Mouse (Mus musculus): ENCODE results near the gene Slx4ip. TPM values are rescaled to one million over a fixed set of nuclear protein-coding genes. Genes with fewer than 3 reads are reported as not detected.

The Slx4ip gene
- polyA plus RNA-seq, 1 experiment from 2014 or later = 12.1 TPM

- Histone ChIP-seq H3K9ac (replicated peaks) (no peak overlapping the region), H3K27me3 (replicated peaks) (no peaks in the 10 kb centered on the region), H3K36me3 (peaks cover 17% of the 10 kb centered on the region), H3K4me3 (replicated peaks) (no peak overlapping the region), H3K4me2 (no peak overlapping the region), H3K27ac (replicated peaks) (no peak overlapping the region; the same call in 1 of the 2 replicates), H3K9me3 (replicated peaks) (no peaks in the 10 kb centered on the region), H3K4me1 (peaks cover 11% of the 10 kb centered on the region)
- WGBS = 11% methylated on average over 10 of the region's 10 CpGs
- ATAC-seq (ENCODE audit: low FRiP score) = peak; percentile 70
Measured at GRCm38 (mm10) chr2:137092523-137093297, 201.7 kb downstream of the Slx4ip start.

GRCm38 (mm10) chr2:137093298-137093630, 202.2 kb downstream of the Slx4ip start:
- Histone ChIP-seq H3K4me3 (replicated peaks) (no peak overlapping the region), H3K36me3 (peaks cover 17% of the 10 kb centered on the region), H3K9ac (replicated peaks) (no peak overlapping the region), H3K27me3 (replicated peaks) (peaks cover under 1% of the 10 kb centered on the region; the same call in 1 of the 2 replicates), H3K27ac (replicated peaks) (no peak overlapping the region; the same call in 1 of the 2 replicates), H3K4me2 (no peak overlapping the region), H3K9me3 (replicated peaks) (no peaks in the 10 kb centered on the region), H3K4me1 (peaks cover 11% of the 10 kb centered on the region)
- no peak for ATAC-seq (ENCODE audit: low FRiP score)
- 41% methylated on average over 7 of the region's 7 CpGs for WGBS

DNA sequence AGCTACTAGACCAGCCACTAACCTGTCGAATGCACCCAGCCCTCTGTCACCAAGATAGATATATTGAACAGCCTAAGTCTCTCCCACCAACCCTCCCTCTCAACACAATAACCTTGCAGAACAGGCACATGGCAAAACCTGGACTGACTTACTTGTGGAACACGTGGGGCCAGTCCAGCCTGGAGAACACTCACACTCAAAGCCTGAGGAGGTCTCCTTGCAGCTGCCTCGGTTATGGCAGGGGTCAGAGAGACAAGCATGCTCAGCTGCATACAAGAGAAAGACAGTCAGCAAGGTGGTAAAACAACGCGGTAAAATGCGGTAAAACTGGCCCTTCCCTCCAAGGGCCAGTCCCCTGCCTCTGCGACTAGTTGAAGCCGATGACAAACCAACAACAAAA, 203.3 kb downstream of the Slx4ip start:
- Histone ChIP-seq H3K4me1 (peaks cover 16% of the 10 kb centered on the region), H3K27me3 (replicated peaks) (peaks cover 3% of the 10 kb centered on the region; the same call in 1 of the 2 replicates), H3K9me3 (replicated peaks) (no peaks in the 10 kb centered on the region), H3K4me2 (no peak overlapping the region), H3K9ac (replicated peaks) (no peak overlapping the region), H3K36me3 (peaks cover 14% of the 10 kb centered on the region; the same call in 1 of the 2 replicates), H3K27ac (replicated peaks) (no peak overlapping the region), H3K4me3 (replicated peaks) (no peak overlapping the region)
- WGBS = 46% methylated on average over 8 of the region's 8 CpGs
- ATAC-seq (ENCODE audit: low FRiP score) = no peak

- Histone ChIP-seq H3K27me3 (replicated peaks) (peaks cover 3% of the 10 kb centered on the region; the same call in 1 of the 2 replicates), H3K9ac (replicated peaks) (no peak overlapping the region), H3K27ac (replicated peaks) (no peak overlapping the region), H3K36me3 (no peaks in the 10 kb centered on the region), H3K4me1 (peaks cover 30% of the 10 kb centered on the region), H3K4me2 (no peak overlapping the region), H3K9me3 (replicated peaks) (no peaks in the 10 kb centered on the region), H3K4me3 (replicated peaks) (no peak overlapping the region)
- WGBS = 18% methylated on average over 1 of the region's 5 CpGs
- no peak for ATAC-seq (ENCODE audit: low FRiP score)
Measured at GRCm38 (mm10) chr2:137096981-137097460, 206.0 kb downstream of the Slx4ip start.

DNA sequence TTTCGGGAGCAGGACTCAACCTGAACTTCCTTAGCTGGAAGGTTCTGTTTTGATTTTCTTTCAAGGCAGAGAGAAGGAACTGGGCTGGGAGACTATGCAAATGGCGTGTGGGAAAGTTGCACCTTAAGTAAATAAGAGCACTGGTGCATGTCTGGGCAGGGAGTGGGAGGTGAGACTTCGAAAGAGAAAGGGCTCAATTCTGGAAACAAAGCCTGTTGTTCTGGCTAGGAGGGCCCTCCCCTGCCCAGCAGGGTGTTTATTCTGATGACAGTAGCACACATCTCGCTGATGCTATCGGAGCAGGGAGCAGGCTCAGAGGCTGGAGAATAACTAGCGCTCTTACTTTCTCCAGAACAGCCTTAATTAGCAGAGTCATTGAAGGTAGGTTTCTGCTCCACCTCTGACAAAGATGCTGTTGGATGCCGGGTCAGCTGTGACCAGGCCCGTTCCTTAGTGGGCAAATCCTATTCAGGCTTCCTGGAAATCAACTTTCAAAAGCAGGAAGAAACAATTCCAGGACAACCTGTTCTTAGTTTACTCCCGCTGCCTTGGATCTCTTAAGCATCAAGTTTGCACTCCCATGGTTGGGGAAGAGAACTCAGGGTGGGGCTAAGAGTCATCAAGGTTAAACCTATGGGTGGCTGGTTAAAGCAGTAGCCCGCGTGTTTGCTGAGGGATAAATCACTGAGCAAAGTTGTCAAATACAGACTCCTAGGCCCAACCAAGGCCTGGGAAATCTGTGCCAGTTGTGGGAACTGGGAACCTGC, 207.4 kb downstream of the Slx4ip start:
- H3K4me1 ChIP-seq = peaks cover 22% of the 10 kb centered on the region
- peaks cover 3% of the 10 kb centered on the region; the same call in 1 of the 2 replicates for H3K27me3 ChIP-seq (replicated peaks)
- no peaks in the 10 kb centered on the region for H3K9me3 ChIP-seq (replicated peaks)
- no peak for ATAC-seq (ENCODE audit: low FRiP score)
- H3K4me2 ChIP-seq = no peak overlapping the region
- no peak overlapping the region for H3K4me3 ChIP-seq (replicated peaks)
- H3K9ac ChIP-seq (replicated peaks) = no peak overlapping the region
- H3K36me3 ChIP-seq = no peaks in the 10 kb centered on the region
- H3K27ac ChIP-seq (replicated peaks) = no peak overlapping the region
- 34% methylated on average over 11 of the region's 11 CpGs for whole genome bisulfite sequencing

DNA sequence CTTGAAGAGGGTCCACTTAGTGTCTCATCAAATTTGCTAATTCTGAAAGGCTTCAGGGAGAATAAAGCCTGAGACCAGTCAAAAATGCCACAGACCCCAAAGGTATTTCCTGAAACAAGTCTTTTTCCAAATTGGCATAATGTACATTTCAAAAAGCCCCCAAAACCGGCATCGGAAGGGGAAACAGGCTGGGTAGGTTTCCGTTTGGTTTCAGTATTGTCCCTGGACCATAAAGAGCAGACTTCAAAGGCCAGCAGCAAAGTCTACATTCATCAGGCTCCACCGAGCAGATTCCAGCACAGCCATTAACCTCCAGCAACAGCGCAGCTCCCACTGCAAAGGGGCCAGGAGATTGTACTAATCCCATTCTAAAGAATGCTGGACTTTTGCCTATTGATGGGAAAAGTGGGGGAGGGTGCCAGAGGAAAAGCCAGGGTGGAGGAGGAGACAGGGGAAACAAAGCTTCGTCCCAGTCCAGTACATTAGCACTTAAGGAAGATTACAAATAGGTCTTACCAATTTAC, 208.3 kb downstream of the Slx4ip start:
- H3K9ac ChIP-seq (replicated peaks) = no peak overlapping the region
- no peaks in the 10 kb centered on the region for H3K9me3 ChIP-seq (replicated peaks)
- peaks cover 22% of the 10 kb centered on the region for H3K4me1 ChIP-seq
- ATAC-seq (ENCODE audit: low FRiP score) = no peak
- no peaks in the 10 kb centered on the region for H3K36me3 ChIP-seq
- H3K27ac ChIP-seq (replicated peaks) = no peak overlapping the region
- H3K4me2 ChIP-seq = no peak overlapping the region
- H3K4me3 ChIP-seq (replicated peaks) = no peak overlapping the region
- 13% methylated on average over 6 of the region's 6 CpGs for WGBS
- peaks cover 3% of the 10 kb centered on the region; the same call in 1 of the 2 replicates for H3K27me3 ChIP-seq (replicated peaks)

DNA sequence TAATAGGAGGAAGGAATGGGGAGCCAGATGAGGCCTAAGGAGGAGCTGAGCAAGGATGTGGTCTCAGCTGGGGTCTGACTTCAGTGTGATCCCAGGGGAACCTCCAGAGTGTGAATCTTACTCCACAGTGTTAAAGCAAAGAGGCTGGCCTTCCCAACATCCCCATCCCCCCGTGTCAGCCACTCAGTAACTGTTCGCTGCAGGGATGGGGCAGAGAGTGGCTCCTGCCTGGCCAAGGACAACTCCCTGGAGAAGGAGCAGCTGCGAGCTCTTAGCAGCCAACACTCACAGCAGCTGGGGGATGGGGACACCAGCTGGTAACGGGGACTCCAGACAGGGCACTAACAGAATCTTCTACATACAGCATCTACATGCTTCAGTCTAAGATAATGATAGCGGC, 210.1 kb downstream of the Slx4ip start:
- peaks cover 22% of the 10 kb centered on the region for H3K4me1 ChIP-seq
- no peaks in the 10 kb centered on the region for H3K36me3 ChIP-seq
- H3K9ac ChIP-seq (replicated peaks) = no peak overlapping the region
- H3K4me3 ChIP-seq (replicated peaks) = no peak overlapping the region
- no peak overlapping the region for H3K4me2 ChIP-seq
- no peaks in the 10 kb centered on the region for H3K9me3 ChIP-seq (replicated peaks)
- 27% methylated on average over 5 of the region's 5 CpGs for WGBS
- H3K27me3 ChIP-seq (replicated peaks) = peaks cover 3% of the 10 kb centered on the region; the same call in 1 of the 2 replicates
- ATAC-seq (ENCODE audit: low FRiP score) = 0 out of 2 replicates have a peak, but pooled peaks have one; percentile 26
- H3K27ac ChIP-seq (replicated peaks) = no peak overlapping the region

- H3K9ac ChIP-seq (replicated peaks) = no peak overlapping the region
- no peaks in the 10 kb centered on the region for H3K27me3 ChIP-seq (replicated peaks)
- no peaks in the 10 kb centered on the region for H3K36me3 ChIP-seq
- 66% methylated on average over 4 of the region's 4 CpGs for WGBS
- no peaks in the 10 kb centered on the region for H3K9me3 ChIP-seq (replicated peaks)
- no peak for ATAC-seq (ENCODE audit: low FRiP score)
- H3K27ac ChIP-seq (replicated peaks) = no peak overlapping the region
- no peak overlapping the region for H3K4me3 ChIP-seq (replicated peaks)
- peaks cover 45% of the 10 kb centered on the region for H3K4me1 ChIP-seq
- no peak overlapping the region for H3K4me2 ChIP-seq
Measured at GRCm38 (mm10) chr2:137107203-137107602, 216.2 kb downstream of the Slx4ip start.

- no peak overlapping the region for H3K4me2 ChIP-seq
- H3K4me3 ChIP-seq (replicated peaks) = no peak overlapping the region
- H3K9me3 ChIP-seq (replicated peaks) = no peaks in the 10 kb centered on the region
- 56% methylated on average over 8 of the region's 8 CpGs for WGBS
- ATAC-seq (ENCODE audit: low FRiP score) = no peak
- peaks cover 52% of the 10 kb centered on the region for H3K4me1 ChIP-seq
- H3K9ac ChIP-seq (replicated peaks) = no peak overlapping the region
- no peaks in the 10 kb centered on the region for H3K27me3 ChIP-seq (replicated peaks)
- no peak overlapping the region for H3K27ac ChIP-seq (replicated peaks)
- no peaks in the 10 kb centered on the region for H3K36me3 ChIP-seq
Measured at GRCm38 (mm10) chr2:137107946-137108345, 216.9 kb downstream of the Slx4ip start.

- ATAC-seq (ENCODE audit: low FRiP score) = no peak
- Histone ChIP-seq H3K4me3 (replicated peaks) (no peak overlapping the region), H3K9ac (replicated peaks) (no peak overlapping the region), H3K9me3 (replicated peaks) (no peaks in the 10 kb centered on the region), H3K4me1 (peaks cover 67% of the 10 kb centered on the region), H3K4me2 (peak overlapping the region; percentile 30), H3K27ac (replicated peaks) (peak overlapping the region; percentile 11; the same call in 1 of the 2 replicates), H3K36me3 (no peaks in the 10 kb centered on the region), H3K27me3 (replicated peaks) (no peaks in the 10 kb centered on the region)
- 21% methylated on average over 15 of the region's 15 CpGs for WGBS
Measured at GRCm38 (mm10) chr2:137109321-137110213, 218.5 kb downstream of the Slx4ip start.
